Mouse (Mus musculus): ENCODE data around the gene Rcor1.

Rcor1 gene

GRCm38 (mm10) chr12:111162312-111163061, 123.3 kb downstream of the Rcor1 start:
- peak; percentile 41 to 58 for DNase-seq (ENCODE audit: low spot score in 2 of 2)

DNA sequence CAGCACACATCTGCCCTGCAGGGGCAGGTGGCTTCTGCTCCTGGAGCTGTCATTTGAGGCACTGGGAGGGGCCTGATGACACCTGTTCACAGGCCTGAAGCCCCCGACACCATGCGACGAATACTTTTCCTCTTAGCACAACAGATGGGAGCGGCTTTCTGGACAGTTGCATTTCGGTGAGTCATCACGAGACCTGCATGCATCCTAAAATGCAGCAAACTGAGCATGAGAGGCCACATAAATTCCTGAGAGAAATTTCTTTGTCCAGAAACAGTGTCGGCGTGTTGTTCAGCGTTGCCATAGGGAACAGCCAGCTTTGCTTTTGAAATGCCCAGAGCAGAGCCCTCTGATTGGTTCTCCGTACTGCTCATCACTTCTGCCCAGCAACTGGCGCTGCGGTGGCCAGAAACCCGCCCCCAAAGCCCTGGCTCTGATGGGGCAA, 125.2 kb downstream of the Rcor1 start:
- DNase-seq (ENCODE audit: low spot score in 2 of 2), result peak; percentile 83 to 84

GRCm38 (mm10) chr12:111165146-111165812, 126.1 kb downstream of the Rcor1 start:
- DNase-seq (ENCODE audit: low spot score in 2 of 2), result peak; percentile 23 to 32
